Mouse (Mus musculus) brain, embryonic 14.5 days (tissue): ENCODE measurements around the gene Atcay.
A peak's percentile ranks its signal among the peaks of the same experiment; 100 is the strongest.

Source experiments
- CTCF ChIP-seq: fragments of 200-500 bp; IDR thresholded peaks from 2 replicates; pipeline ENCODE4 v1.5.1; 2012; ENCODE audit warnings: inconsistent platforms, mild to moderate bottlenecking, moderate library complexity, borderline replicate concordance; ENCODE audit not compliant: insufficient read depth, insufficient read length; ENCODE audit errors: extremely low read depth
- POLR2A ChIP-seq: fragments of 200-500 bp; IDR thresholded peaks from 2 replicates; pipeline ENCODE4 v1.6.1; 2012; ENCODE audit warnings: mild to moderate bottlenecking, inconsistent platforms, borderline replicate concordance; ENCODE audit not compliant: poor library complexity, insufficient read depth, insufficient read length, severe bottlenecking; ENCODE audit errors: extremely low read depth

GRCm38 (mm10) chr10:81167200-81168086, 63.2 kb downstream of the Atcay start, which contains the start of gene Pias4:
- TF ChIP-seq CTCF, result no peak
- peak; percentile 81; the same call in 1 of the 2 replicates for TF ChIP-seq POLR2A
